Mouse (Mus musculus): ENCODE data around the gene Gpr179. TPM values are rescaled to one million over a fixed set of nuclear protein-coding genes. Genes with fewer than 3 reads are reported as not detected.

Gpr179 gene
- polyA plus RNA-seq, 1 experiment: not detected

DNA sequence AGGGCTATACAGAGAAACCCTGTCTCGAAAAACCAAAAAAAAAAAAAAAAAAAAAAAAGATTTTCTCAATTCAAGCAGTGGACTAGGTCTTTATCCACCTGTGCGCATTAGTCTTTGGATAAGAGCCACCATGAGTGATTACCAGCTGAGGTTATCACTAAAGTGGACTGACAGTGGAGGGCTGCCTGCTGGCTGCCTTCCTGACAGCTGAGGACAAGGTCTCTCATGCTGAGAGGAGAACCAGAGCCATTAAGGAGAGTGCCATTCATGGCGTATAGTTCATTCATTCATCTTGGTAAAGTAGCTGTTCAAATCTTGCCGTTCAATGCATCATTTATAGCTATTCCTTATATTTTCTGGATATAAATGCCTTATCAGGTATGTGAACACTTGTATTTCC lies 55.3 kb downstream of the Gpr179 start:
- TF ChIP-seq CTCF (IDR thresholded peaks at IDR 0.05; ENCODE audit: low read depth, low read length) (no peak), POLR2A (IDR thresholded peaks at IDR 0.05; ENCODE audit: borderline replicate concordance, low read depth, low read length) (no peak)
- Histone ChIP-seq H3K4me3 (ENCODE audit: insufficient read depth, low read length) (no peak overlapping the region), H3K4me1 (ENCODE audit: control insufficient read depth, insufficient read depth, low read length) (no peaks in the 10 kb centered on the region), H3K27ac (ENCODE audit: insufficient read depth, low read depth, low read length) (no peak overlapping the region)

DNA sequence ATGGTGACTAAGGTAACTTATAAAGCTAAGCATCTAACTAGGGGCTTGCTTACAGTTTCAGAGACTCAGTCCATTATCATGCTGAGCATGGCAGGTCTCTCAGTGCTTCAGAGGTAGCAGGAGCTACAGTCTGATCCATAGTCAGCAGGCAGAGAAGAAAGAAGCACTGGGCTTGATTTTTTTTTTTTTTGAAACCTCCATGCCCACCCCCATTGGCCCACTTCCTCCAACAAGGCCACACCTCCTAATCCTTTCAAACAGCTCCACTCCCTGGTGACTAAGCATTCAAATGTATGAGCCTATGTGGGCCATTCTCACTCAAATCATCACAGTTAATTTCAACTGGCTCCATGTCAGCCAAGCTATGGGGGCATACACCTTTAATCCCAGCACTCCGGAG lies 59.1 kb downstream of the Gpr179 start:
- TF ChIP-seq POLR2A (IDR thresholded peaks at IDR 0.05; ENCODE audit: borderline replicate concordance, low read depth, low read length): no peak
- TF ChIP-seq CTCF (IDR thresholded peaks at IDR 0.05; ENCODE audit: low read depth, low read length): no peak
- Histone ChIP-seq H3K4me3 (ENCODE audit: insufficient read depth, low read length) (no peak overlapping the region), H3K27ac (ENCODE audit: insufficient read depth, low read depth, low read length) (no peak overlapping the region), H3K4me1 (ENCODE audit: control insufficient read depth, insufficient read depth, low read length) (no peaks in the 10 kb centered on the region)

DNA sequence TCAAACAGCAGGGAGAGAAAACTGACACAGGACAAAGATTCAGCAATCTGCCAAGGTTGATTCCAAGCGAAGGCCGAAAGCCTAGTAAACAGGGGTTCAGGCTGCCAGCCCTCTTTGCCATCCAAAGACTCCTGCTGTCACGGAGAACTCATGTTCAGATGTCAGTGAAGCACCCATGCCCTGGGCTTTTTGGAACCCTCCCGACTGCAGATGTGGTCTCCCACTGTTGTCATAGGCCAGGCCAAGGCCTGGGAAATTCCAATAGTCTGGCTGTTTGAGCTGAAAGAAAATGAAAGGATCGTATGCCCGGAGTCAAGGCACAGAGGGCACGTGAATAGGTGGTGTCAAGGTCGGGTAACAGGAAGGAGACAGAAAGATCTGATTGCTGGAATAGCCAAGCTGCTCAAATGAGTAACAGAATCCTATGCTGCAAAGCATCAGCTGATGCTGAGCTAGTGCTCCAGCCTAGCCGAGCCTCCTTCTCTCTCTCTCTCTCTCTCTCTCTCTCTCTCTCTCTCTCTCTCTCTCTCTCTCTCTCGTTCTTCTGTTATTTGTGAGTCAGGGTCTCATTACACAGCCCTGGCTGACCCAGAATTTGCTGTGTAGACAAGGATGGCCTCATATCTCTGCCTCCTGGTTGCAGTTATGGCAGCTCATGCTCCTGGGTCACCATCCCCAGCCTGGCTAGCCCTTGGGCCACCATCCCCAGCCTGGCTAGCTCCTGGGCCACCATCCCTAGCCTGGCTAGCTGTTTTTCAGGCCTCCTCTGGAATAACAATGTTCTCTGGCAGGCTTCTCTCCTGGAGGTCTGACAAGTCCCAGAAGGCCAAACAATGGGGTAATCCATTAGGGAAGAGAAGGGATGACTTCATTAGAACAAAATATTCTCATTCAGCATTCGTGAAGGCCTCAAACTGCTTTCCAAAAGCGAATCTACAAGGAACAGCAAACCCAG lies 62.3 kb downstream of the Gpr179 start:
- Histone ChIP-seq H3K4me1 (ENCODE audit: control insufficient read depth, insufficient read depth, low read length) (no peaks in the 10 kb centered on the region), H3K4me3 (ENCODE audit: insufficient read depth, low read length) (no peak overlapping the region), H3K27ac (ENCODE audit: insufficient read depth, low read depth, low read length) (no peak overlapping the region)
- TF ChIP-seq CTCF (IDR thresholded peaks at IDR 0.05; ENCODE audit: low read depth, low read length): no peak
- no peak for TF ChIP-seq POLR2A (IDR thresholded peaks at IDR 0.05; ENCODE audit: borderline replicate concordance, low read depth, low read length)

DNA sequence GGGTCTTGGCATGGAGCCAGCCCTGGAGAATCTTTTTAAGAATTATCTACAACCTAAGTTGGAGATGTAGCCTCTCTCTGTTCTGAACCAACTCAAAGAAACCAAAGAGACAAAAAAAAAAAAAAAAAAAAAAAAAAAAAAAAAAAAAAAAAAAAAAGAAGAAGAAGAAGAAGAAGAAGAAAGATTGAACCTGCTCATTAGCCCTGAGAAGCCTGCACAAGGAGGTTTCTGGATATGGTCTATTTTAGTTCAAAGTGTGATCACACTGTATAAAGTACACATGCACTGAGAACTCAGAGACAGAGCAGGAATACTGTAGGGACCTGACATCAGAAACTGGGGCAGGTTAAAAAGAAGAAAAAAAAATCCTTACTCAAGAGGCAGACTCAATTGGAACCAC lies 64.2 kb downstream of the Gpr179 start:
- H3K4me1 ChIP-seq (ENCODE audit: control insufficient read depth, insufficient read depth, low read length): no peaks in the 10 kb centered on the region
- no peak overlapping the region for H3K4me3 ChIP-seq (ENCODE audit: insufficient read depth, low read length)
- H3K27ac ChIP-seq (ENCODE audit: insufficient read depth, low read depth, low read length): no peak overlapping the region
- no peak for TF ChIP-seq POLR2A (IDR thresholded peaks at IDR 0.05; ENCODE audit: borderline replicate concordance, low read depth, low read length)
- no peak for TF ChIP-seq CTCF (IDR thresholded peaks at IDR 0.05; ENCODE audit: low read depth, low read length)

DNA sequence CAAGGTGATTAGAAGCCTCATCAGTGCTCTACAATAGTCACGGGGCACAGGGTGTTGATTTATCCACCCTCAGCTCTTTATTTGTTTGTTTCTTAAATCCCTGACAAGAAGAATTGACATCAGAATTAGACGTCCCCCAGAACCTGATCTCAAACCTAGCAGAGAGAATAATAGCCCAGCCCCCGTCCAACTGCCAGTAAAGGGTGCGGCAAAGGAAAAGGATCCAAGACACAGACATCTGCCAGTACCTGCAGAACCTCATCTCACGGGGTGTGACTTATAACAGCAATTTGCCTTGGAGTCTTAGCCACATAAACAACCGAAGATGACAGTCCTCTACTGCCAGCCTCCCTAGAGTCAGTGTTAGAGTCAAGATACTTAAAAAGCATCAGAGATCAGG lies 64.9 kb downstream of the Gpr179 start:
- no peak overlapping the region for H3K27ac ChIP-seq (ENCODE audit: insufficient read depth, low read depth, low read length)
- no peak for TF ChIP-seq POLR2A (IDR thresholded peaks at IDR 0.05; ENCODE audit: borderline replicate concordance, low read depth, low read length)
- no peak for TF ChIP-seq CTCF (IDR thresholded peaks at IDR 0.05; ENCODE audit: low read depth, low read length)
- H3K4me3 ChIP-seq (ENCODE audit: insufficient read depth, low read length): no peak overlapping the region
- no peaks in the 10 kb centered on the region for H3K4me1 ChIP-seq (ENCODE audit: control insufficient read depth, insufficient read depth, low read length)

DNA sequence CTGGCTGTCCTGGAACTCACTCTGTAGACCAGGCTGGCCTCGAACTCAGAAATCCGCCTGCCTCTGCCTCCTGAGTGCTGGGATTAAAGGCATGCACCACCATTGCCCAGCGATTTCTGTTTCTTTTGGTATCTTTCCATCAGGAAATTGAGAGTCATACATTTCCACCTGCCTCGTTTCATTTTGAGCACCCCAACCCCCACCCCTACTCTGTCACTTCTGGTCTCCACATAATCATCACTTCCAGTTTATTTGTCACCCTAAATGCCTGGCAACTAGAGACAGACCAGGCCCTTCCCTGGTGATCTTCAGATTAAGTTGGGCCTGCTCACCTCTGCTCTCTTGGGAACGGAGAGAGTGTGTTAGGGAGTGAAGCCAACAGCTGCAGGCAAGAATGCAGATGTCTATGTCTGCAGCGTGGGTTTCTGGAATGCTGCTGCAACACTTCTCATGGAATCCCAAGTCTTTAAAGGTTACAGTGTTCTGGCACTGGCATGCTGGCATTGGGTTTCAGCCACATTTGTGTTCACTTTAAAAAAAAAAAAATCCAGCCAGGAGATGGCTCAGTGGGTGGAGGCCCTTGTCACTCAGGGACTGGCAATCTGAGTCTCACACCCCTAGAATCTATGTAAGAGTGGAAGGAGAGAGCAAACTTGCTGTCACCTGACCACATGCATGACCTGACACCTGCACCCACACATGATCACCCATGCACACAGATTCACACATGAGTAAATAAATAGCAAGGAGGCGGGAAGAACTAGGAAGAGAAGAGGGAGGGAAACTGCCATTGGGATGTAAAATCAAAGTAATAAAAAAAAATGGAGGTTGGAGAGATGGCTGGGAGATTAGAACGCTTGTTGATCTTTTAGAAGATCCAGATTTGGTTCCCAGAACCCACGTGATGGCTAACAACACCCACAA lies 65.8 kb downstream of the Gpr179 start:
- Histone ChIP-seq H3K27ac (ENCODE audit: insufficient read depth, low read depth, low read length) (no peak overlapping the region), H3K4me3 (ENCODE audit: insufficient read depth, low read length) (no peak overlapping the region), H3K4me1 (ENCODE audit: control insufficient read depth, insufficient read depth, low read length) (peaks cover under 1% of the 10 kb centered on the region)
- TF ChIP-seq CTCF (IDR thresholded peaks at IDR 0.05; ENCODE audit: low read depth, low read length): no peak
- TF ChIP-seq POLR2A (IDR thresholded peaks at IDR 0.05; ENCODE audit: borderline replicate concordance, low read depth, low read length): no peak

DNA sequence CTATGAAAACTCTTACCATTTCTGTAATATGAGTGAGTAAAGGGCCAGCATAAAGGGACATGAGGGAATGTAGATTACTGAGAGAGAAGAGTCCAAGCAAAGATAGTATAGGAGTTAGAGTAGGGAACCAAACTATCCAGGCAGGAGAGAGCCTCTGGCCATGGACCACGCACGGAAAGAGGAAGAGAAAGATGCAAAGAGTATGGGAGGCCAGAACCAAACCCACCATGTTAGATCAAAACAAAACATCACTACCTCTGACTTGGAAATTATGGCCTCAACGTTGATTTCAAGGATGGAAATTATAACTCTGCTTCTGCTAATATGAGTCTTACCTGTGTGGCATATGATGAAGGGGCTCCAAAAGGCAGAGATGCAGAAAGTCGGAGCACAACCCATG lies 67.0 kb downstream of the Gpr179 start:
- Histone ChIP-seq H3K4me1 (ENCODE audit: control insufficient read depth, insufficient read depth, low read length) (peaks cover 4% of the 10 kb centered on the region), H3K4me3 (ENCODE audit: insufficient read depth, low read length) (no peak overlapping the region), H3K27ac (ENCODE audit: insufficient read depth, low read depth, low read length) (no peak overlapping the region)
- no peak for TF ChIP-seq POLR2A (IDR thresholded peaks at IDR 0.05; ENCODE audit: borderline replicate concordance, low read depth, low read length)
- no peak for TF ChIP-seq CTCF (IDR thresholded peaks at IDR 0.05; ENCODE audit: low read depth, low read length)

DNA sequence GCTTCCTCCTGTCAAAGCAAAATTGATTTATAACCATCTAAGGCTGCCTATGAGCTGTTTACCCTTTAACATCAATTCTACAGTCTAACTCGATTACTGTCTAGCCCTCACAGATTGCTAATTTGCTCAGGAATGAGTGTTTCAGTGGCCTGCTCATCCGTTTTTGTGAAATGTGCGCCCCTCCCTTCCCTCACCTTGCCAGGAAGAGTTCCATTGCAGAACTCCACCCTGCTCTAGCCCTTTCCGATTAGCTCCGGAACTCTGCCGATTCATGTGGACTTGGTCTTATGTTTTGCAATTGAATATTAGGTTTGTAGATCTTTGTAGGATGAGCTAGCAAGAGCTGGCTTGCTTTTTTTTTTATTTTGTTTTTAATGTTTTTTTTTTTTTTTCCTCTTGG lies 69.7 kb downstream of the Gpr179 start:
- no peak overlapping the region for H3K4me3 ChIP-seq (ENCODE audit: insufficient read depth, low read length)
- peaks cover 10% of the 10 kb centered on the region for H3K4me1 ChIP-seq (ENCODE audit: control insufficient read depth, insufficient read depth, low read length)
- H3K27ac ChIP-seq (ENCODE audit: insufficient read depth, low read depth, low read length): no peak overlapping the region
- TF ChIP-seq POLR2A (IDR thresholded peaks at IDR 0.05; ENCODE audit: borderline replicate concordance, low read depth, low read length) (no peak), CTCF (IDR thresholded peaks at IDR 0.05; ENCODE audit: low read depth, low read length) (no peak)

Other genes with a start within 250 kb of the Gpr179 start
- gene Tbx21, start 236.7 kb downstream of the Gpr179 start, polyA plus RNA-seq (2012; ENCODE audit: insufficient read depth, insufficient read length, missing spikeins): not detected in 2 replicates
- gene Tbkbp1, start 200.6 kb downstream of the Gpr179 start, polyA plus RNA-seq (2012; ENCODE audit: insufficient read depth, insufficient read length, missing spikeins): 36.7 and 39.2 TPM in 2 replicates
- gene Kpnb1, start 164.2 kb downstream of the Gpr179 start, polyA plus RNA-seq (2012; ENCODE audit: insufficient read depth, insufficient read length, missing spikeins): 84.9 and 87.9 TPM in 2 replicates
- 102 and 112 TPM in 2 replicates for gene Npepps, start 71.4 kb downstream of the Gpr179 start, polyA plus RNA-seq (2012; ENCODE audit: insufficient read depth, insufficient read length, missing spikeins)
- 33.0 and 37.6 TPM in 2 replicates for gene Mrpl45, start 36.4 kb downstream of the Gpr179 start, polyA plus RNA-seq (2012; ENCODE audit: insufficient read depth, insufficient read length, missing spikeins)
- gene Socs7, start 10.5 kb upstream of the Gpr179 start, polyA plus RNA-seq (2012; ENCODE audit: insufficient read depth, insufficient read length, missing spikeins): 9.2 and 10.3 TPM in 2 replicates
- 7.5 and 9.2 TPM in 2 replicates for gene Arhgap23, start 63.5 kb upstream of the Gpr179 start, polyA plus RNA-seq (2012; ENCODE audit: insufficient read depth, insufficient read length, missing spikeins)
- not detected in 2 replicates for gene 4933428G20Rik, start 148.3 kb upstream of the Gpr179 start, polyA plus RNA-seq (2012; ENCODE audit: insufficient read depth, insufficient read length, missing spikeins)
- not detected in 2 replicates for gene Srcin1, start 224.1 kb upstream of the Gpr179 start, polyA plus RNA-seq (2012; ENCODE audit: insufficient read depth, insufficient read length, missing spikeins)